Mouse (Mus musculus) forebrain, embryonic 11.5 days (tissue): Measurements from ENCODE around the gene Tiam1. TPM values are rescaled to one million over a fixed set of nuclear protein-coding genes. Genes with fewer than 3 reads are reported as not detected.

ENCODE experiments used
- ATAC-seq: fragments of 200-750 bp; cut with Nextera tagmentation; replicated peaks from 2 replicates; pipeline ENCODE4 v1.8.0; 2017; ENCODE audit warnings: moderate TSS enrichment; ENCODE audit not compliant: low FRiP score
- DNase-seq: peaks from one replicate; pipeline ENCODE4 v3.0.0-alpha.2; 2017; ENCODE audit warnings: low spot score
- H3K27ac ChIP-seq: fragments of 300-500 bp; sonication (generic); 2 replicates; pipeline ENCODE4 v1.5.1; 2014; ENCODE audit warnings: low read depth, low read length
- H3K27me3 ChIP-seq: fragments of 300-500 bp; sonication (generic); 2 replicates; pipeline ENCODE4 v1.6.1; 2014; ENCODE audit warnings: mild to moderate bottlenecking, low read length, mixed read lengths; ENCODE audit not compliant: control insufficient read depth, insufficient read depth
- H3K36me3 ChIP-seq: fragments of 300-500 bp; sonication (generic); 2 replicates; pipeline ENCODE4 v1.6.1; 2014; ENCODE audit warnings: mild to moderate bottlenecking, low read length, moderate library complexity, mixed read lengths; ENCODE audit not compliant: control insufficient read depth, insufficient read depth
- H3K4me1 ChIP-seq: fragments of 300-500 bp; sonication (generic); replicated peaks from 2 replicates; pipeline ENCODE4 v1.6.1; 2014; ENCODE audit warnings: low read length, mixed read lengths; ENCODE audit not compliant: control insufficient read depth, insufficient read depth
- H3K4me2 ChIP-seq: fragments of 300-500 bp; sonication (generic); 2 replicates; pipeline ENCODE4 v1.6.1; 2014; ENCODE audit warnings: low read depth, mild to moderate bottlenecking, low read length, moderate library complexity, mixed read lengths; ENCODE audit not compliant: severe bottlenecking
- H3K4me3 ChIP-seq: fragments of 300-500 bp; sonication (generic); 2 replicates; pipeline ENCODE4 v1.5.1; 2014; ENCODE audit warnings: low read depth, low read length
- H3K9ac ChIP-seq: fragments of 300-500 bp; sonication (generic); 2 replicates; pipeline ENCODE4 v1.6.1; 2014; ENCODE audit warnings: low read length
- H3K9me3 ChIP-seq: fragments of 300-500 bp; sonication (generic); 2 replicates; pipeline ENCODE4 v1.6.1; 2016; ENCODE audit warnings: low read length, mixed read lengths; ENCODE audit not compliant: control insufficient read depth
- WGBS: fragments of 180-500 bp; shearing (Covaris S2); extraction: QIAGEN DNeasy Blood & Tissue Kit; methylation state at CpG from one replicate; pipeline ENCODE4 v1.1.7; 2014; 5-methylcytosine and 5-hydroxymethylcytosine counted together
- polyA plus RNA-seq: library from polyadenylated mRNA; unstranded; fragments of >200 nt; fragmentation: Nextera tagmentation; extraction: Ambion mirVana; gene quantifications from 2 replicates; pipeline ENCODE4 v1.2.1, GENCODE M21; 2014

Tiam1 gene
- polyA plus RNA-seq, 1 experiment from 2014 or later: 30.4 TPM

DNA sequence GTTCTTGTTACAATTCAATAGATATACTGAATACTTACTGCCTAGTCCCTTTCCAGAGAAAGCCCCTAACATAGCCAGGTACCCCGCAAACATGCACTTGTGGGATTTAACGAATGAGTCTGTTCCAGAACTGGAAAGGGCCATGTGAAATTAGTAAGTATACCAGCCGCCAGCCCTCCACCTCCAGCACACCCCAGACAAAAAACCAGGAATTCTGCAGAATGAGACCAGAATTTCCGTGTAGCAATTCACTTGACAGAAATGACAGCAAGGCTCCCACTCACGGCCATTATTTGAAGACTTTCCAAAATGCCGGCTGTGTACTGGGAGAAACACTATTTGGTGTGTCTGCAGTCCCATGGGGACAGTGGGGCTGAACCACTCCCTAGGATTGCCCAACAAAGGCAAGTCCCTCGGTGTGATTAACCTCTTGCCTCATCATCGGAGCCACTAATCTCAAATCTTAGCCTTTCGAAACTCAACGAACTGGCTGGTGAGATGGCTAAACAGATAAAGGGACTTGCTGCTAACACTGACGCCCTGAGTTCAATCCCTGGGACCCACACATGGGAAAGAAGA lies 30.9 kb downstream of the Tiam1 start:
- H3K9ac ChIP-seq: no peak overlapping the region
- DNase-seq (no peak), ATAC-seq (no peak)
- H3K9me3 ChIP-seq: no peaks in the 10 kb centered on the region
- no peak overlapping the region for H3K4me3 ChIP-seq
- H3K27me3 ChIP-seq: no peaks in the 10 kb centered on the region
- no peak overlapping the region for H3K4me2 ChIP-seq
- H3K4me1 ChIP-seq: no peaks in the 10 kb centered on the region
- 92% methylated on average over 11 of the region's 11 CpGs for WGBS
- no peaks in the 10 kb centered on the region for H3K36me3 ChIP-seq
- H3K27ac ChIP-seq: no peak overlapping the region

DNA sequence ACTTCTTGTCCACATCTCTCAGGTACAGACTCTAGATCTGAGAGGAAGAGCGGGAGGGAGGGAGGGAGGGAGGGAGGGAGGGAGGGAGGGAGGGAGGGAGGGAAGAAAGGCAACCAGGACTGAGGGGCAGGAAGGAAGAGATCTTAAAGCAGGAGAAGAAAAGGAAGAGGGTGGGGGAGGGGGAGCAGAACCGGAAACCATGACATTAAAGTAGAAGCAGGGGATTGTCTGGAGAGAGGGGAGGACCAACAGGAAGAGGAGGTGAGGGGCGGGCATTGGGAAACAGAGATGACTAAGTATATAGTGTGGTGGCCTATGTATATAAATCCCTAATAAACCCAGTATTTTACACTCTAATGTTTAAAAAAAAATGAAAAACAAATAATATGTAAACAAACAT lies 34.1 kb downstream of the Tiam1 start:
- Histone ChIP-seq H3K4me3 (no peak overlapping the region), H3K27me3 (no peaks in the 10 kb centered on the region), H3K9ac (no peak overlapping the region), H3K9me3 (no peaks in the 10 kb centered on the region), H3K4me1 (no peaks in the 10 kb centered on the region), H3K4me2 (no peak overlapping the region), H3K27ac (no peak overlapping the region), H3K36me3 (no peaks in the 10 kb centered on the region)
- ATAC-seq (no peak), DNase-seq (no peak)
- WGBS: 77% methylated on average over 2 of the region's 3 CpGs

DNA sequence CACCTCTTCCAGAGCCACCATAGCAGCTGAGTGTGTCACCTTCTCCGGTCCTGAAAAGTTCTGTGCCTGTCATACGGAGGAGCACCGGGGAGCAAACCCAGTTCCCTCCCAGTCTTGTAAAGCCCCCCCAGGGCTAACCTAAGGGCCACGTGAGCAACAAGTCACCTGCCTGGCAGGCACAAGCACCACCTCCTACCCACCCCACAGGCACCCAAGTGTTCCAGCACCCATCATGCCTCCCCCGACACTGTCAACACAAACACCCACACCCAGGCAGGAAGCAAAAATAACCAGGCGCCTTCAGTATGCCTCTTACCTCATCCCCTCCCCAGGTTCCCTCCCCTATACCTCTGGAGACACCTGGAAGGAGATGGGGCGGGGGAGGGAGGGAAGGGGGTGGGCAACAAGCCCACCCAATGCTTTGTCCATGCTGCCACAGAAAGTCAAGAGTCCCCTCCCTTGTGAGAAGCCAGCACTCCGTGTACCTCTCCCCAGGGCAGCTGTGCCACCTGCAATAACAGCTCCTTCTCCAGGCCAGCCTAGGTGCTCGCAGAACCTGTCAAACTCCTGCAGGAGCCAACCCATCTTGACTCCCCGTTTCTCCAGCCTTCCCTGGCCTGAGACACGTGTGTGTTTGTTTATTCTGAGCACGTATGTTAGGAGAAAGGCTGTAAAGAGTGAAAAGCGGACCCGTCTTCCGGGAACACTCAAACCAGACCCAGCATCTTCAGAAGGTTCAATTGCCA lies 38.7 kb downstream of the Tiam1 start:
- no peaks in the 10 kb centered on the region for H3K36me3 ChIP-seq
- H3K27me3 ChIP-seq: no peaks in the 10 kb centered on the region
- WGBS: 78% methylated on average over 14 of the region's 15 CpGs
- no peak overlapping the region for H3K4me2 ChIP-seq
- H3K9me3 ChIP-seq: no peaks in the 10 kb centered on the region
- ATAC-seq (no peak), DNase-seq (no peak)
- H3K4me3 ChIP-seq: no peak overlapping the region
- H3K4me1 ChIP-seq: no peaks in the 10 kb centered on the region
- no peak overlapping the region for H3K27ac ChIP-seq
- no peak overlapping the region for H3K9ac ChIP-seq

DNA sequence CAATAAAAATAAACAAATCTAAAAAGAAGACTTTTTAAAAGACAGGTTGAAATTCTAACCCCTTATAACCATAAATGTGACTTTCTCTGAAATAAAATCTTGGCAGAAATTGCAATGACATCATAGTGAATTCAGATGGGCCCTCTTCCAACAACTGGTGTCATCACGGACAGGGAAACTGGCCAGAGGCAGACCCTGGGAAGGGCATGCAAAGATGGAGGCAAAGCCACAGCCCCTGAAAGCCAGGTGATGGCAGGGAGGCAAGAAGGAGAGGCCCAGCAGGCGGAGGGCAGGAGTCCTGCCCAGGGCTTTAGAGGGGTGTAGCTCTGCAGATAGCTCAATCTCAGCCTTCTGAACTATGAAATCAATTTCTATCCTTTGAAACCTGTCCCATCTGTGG lies 39.8 kb downstream of the Tiam1 start:
- ATAC-seq (no peak), DNase-seq (no peak)
- WGBS: 85% methylated on average over 2 of the region's 2 CpGs
- Histone ChIP-seq H3K9me3 (no peaks in the 10 kb centered on the region), H3K27me3 (no peaks in the 10 kb centered on the region), H3K4me3 (no peak overlapping the region), H3K9ac (no peak overlapping the region), H3K4me1 (no peaks in the 10 kb centered on the region), H3K4me2 (no peak overlapping the region), H3K27ac (no peak overlapping the region), H3K36me3 (no peaks in the 10 kb centered on the region)

DNA sequence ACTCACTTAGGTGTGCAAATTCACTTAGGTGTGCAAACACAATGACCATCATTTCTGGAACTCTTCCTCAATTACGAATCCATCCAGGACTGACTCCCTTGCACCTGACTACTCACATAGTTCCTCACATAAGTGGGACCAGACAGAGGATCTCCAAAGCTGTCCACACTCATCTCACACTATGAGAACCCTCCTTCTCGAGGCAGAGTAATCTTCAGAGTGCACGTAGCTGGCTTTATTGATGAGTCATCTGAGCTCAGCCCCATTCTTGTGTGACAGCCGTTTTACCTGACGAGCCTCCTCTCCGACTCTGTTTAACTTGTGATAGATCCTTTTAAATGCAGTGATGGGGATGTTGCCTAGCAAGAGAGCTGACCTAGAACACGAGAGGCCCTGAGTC lies 41.0 kb downstream of the Tiam1 start:
- H3K9ac ChIP-seq: no peak overlapping the region
- no peak for DNase-seq
- H3K4me3 ChIP-seq: no peak overlapping the region
- ATAC-seq: no peak
- no peaks in the 10 kb centered on the region for H3K36me3 ChIP-seq
- H3K4me1 ChIP-seq: no peaks in the 10 kb centered on the region
- no peak overlapping the region for H3K4me2 ChIP-seq
- no peaks in the 10 kb centered on the region for H3K9me3 ChIP-seq
- H3K27me3 ChIP-seq: no peaks in the 10 kb centered on the region
- 87% methylated on average over 7 of the region's 7 CpGs for WGBS
- no peak overlapping the region for H3K27ac ChIP-seq

DNA sequence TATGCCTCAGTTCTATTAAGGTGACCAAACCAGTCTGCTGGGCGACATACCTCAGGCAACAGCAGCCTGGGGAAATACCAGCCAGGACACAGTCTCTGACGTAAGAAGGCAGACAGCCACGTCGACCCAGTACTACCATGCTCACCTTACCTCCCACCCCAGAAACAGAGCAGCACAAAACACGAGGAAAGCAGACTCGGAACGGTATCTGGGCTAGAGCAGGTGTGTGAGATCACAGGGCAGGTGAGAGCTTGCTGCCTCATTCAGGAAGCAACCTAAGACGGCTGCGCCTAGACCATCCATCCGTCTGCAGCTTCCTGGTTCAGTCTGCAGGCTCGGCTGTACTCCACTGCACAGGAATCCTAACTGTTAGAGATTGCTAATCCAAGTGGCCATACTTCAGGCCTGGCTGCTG lies 45.4 kb downstream of the Tiam1 start:
- no peaks in the 10 kb centered on the region for H3K9me3 ChIP-seq
- H3K9ac ChIP-seq: no peak overlapping the region
- no peak for DNase-seq
- no peak overlapping the region for H3K4me3 ChIP-seq
- no peaks in the 10 kb centered on the region for H3K27me3 ChIP-seq
- no peak for ATAC-seq
- no peaks in the 10 kb centered on the region for H3K36me3 ChIP-seq
- 90% methylated on average over 11 of the region's 11 CpGs for WGBS
- no peaks in the 10 kb centered on the region for H3K4me1 ChIP-seq
- H3K27ac ChIP-seq: no peak overlapping the region
- H3K4me2 ChIP-seq: no peak overlapping the region

DNA sequence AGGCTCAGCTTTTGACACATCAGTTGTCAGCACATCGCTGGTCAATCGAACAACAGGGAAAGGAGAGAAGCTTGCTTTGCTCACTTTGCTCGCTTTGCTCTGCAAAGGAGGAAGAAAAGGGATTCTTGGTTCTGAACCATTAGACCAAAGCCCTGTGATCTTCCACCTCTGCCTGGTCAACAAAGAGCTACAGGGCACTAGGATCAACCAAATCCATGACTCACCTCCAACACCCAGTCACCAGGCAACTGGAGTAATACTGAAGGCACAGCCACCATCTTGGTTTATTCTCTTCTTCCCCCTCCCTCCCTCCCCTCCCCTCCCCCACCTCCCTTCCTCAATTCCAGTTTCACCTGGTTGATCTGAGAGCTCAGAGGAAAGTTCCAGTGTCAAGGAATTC lies 45.8 kb downstream of the Tiam1 start:
- Histone ChIP-seq H3K4me3 (no peak overlapping the region), H3K4me1 (no peaks in the 10 kb centered on the region), H3K27ac (no peak overlapping the region), H3K9me3 (no peaks in the 10 kb centered on the region), H3K9ac (no peak overlapping the region), H3K36me3 (no peaks in the 10 kb centered on the region), H3K4me2 (no peak overlapping the region), H3K27me3 (no peaks in the 10 kb centered on the region)
- ATAC-seq (no peak), DNase-seq (no peak)
- 97% methylated on average over 3 of the region's 3 CpGs for WGBS

DNA sequence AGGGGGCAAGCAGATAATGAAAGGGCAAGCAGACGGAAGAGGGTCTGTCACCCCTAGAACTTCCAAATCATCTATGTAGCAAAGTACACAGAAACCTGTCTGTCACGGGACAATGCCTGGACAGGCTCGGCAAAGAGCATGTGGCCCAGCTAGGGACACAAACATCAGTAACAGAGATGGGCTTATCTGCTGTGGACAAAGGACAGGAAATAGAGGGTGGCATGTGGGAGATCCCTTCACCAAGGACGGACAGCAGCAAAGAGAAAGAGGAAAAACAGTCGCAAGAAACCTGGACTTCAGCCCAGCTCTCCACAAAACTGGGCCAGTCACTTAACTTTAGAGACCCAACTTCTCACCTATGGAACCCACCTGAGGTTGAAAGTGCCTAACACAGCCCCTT lies 47.6 kb downstream of the Tiam1 start:
- 83% methylated on average over 5 of the region's 5 CpGs for WGBS
- Histone ChIP-seq H3K4me1 (no peaks in the 10 kb centered on the region), H3K27me3 (no peaks in the 10 kb centered on the region), H3K36me3 (no peaks in the 10 kb centered on the region), H3K4me3 (no peak overlapping the region), H3K4me2 (no peak overlapping the region), H3K9me3 (no peaks in the 10 kb centered on the region), H3K27ac (no peak overlapping the region), H3K9ac (no peak overlapping the region)
- no peak for ATAC-seq
- DNase-seq: no peak

DNA sequence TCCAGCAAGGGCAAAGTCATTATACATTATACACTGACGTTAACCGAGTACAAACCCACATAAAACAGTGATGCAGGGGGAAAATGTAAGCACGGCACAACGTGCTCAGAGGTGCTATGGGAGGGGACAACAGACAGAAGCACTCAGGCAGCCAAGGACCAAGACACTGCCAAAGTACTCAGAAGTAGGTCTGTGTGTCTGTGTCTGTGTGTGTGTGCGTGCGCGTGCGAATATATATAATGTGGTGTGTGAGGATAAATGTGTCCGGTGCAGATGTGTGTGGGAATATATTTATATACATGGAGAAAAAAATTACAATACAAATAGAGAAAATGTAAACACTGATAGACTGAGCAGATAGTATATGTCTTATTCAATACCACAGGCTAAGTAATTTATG lies 50.6 kb downstream of the Tiam1 start:
- Histone ChIP-seq H3K9ac (no peak overlapping the region), H3K36me3 (no peaks in the 10 kb centered on the region), H3K9me3 (no peaks in the 10 kb centered on the region), H3K27me3 (no peaks in the 10 kb centered on the region), H3K27ac (no peak overlapping the region), H3K4me1 (no peaks in the 10 kb centered on the region), H3K4me3 (no peak overlapping the region), H3K4me2 (no peak overlapping the region)
- WGBS: 91% methylated on average over 9 of the region's 9 CpGs
- no peak for ATAC-seq
- no peak for DNase-seq
